Mouse (Mus musculus) brain, embryonic 14.5 days (tissue): Measurements from ENCODE around the gene Ehd1.

ENCODE experiments used
- CTCF ChIP-seq: fragments of 200-500 bp; IDR thresholded peaks from 2 replicates; pipeline ENCODE4 v1.5.1; 2012; ENCODE audit warnings: inconsistent platforms, mild to moderate bottlenecking, moderate library complexity, borderline replicate concordance; ENCODE audit not compliant: insufficient read depth, insufficient read length; ENCODE audit errors: extremely low read depth
- POLR2A ChIP-seq: fragments of 200-500 bp; IDR thresholded peaks from 2 replicates; pipeline ENCODE4 v1.6.1; 2012; ENCODE audit warnings: mild to moderate bottlenecking, inconsistent platforms, borderline replicate concordance; ENCODE audit not compliant: poor library complexity, insufficient read depth, insufficient read length, severe bottlenecking; ENCODE audit errors: extremely low read depth

- TF ChIP-seq CTCF, result no peak
- no peak for TF ChIP-seq POLR2A
Observed at GRCm38 (mm10) chr19:6240725-6241124, 35.8 kb upstream of the Ehd1 start.
